Mouse (Mus musculus) thymus, adult 2 months (tissue): ENCODE results near the gene Gtf2h1.

ENCODE experiments used
- CTCF ChIP-seq: fragments of 200-500 bp; IDR thresholded peaks from 2 replicates; pipeline ENCODE4 v1.5.1; 2012; ENCODE audit warnings: mild to moderate bottlenecking, control low read depth, low read length, moderate library complexity, borderline replicate concordance; ENCODE audit not compliant: control insufficient read depth, poor library complexity, insufficient read depth; ENCODE audit errors: extremely low read depth
- POLR2A ChIP-seq: fragments of 200-500 bp; IDR thresholded peaks from 2 replicates; pipeline ENCODE4 v1.6.1; 2012; ENCODE audit warnings: mild to moderate bottlenecking, low read length, control low read depth, moderate library complexity; ENCODE audit not compliant: control insufficient read depth, poor library complexity, insufficient read depth; ENCODE audit errors: extremely low read depth

GRCm38 (mm10) chr7:46833266-46833665 is 37.4 kb downstream of the Gtf2h1 start:
- 0 out of 2 replicates have a peak, but pooled peaks have one; percentile 19 for TF ChIP-seq CTCF
- no peak for TF ChIP-seq POLR2A
